Mouse (Mus musculus) lung, postnatal 4 days (tissue): ENCODE data around the gene Wfdc21.
A peak's percentile ranks its signal among the peaks of the same experiment; 100 is the strongest.

Source experiments
- DNase-seq, 2 experiments: peaks; one replicate each; pipeline ENCODE4 v3.0.0; 2021

Gene Wfdc21

DNA sequence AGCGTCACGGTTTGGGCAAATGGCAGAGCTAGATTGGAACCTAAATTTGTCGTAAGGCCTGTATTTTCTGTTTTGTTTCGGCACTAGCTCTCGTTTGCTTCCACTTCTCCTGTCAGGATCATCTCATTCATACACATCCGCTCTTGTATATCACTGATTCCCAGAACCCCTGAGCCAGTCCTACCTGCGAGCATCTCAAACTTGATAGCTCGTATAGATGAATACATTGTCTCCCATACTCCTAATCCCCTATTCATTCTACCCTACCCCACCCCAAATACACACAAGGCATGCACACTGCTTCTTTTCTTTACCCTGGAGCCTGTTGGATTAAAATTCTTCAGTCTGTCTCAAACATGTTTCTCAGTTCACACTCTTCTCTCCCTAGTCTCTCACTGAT lies 7.5 kb downstream of the Wfdc21 start:
- no peak for DNase-seq

DNA sequence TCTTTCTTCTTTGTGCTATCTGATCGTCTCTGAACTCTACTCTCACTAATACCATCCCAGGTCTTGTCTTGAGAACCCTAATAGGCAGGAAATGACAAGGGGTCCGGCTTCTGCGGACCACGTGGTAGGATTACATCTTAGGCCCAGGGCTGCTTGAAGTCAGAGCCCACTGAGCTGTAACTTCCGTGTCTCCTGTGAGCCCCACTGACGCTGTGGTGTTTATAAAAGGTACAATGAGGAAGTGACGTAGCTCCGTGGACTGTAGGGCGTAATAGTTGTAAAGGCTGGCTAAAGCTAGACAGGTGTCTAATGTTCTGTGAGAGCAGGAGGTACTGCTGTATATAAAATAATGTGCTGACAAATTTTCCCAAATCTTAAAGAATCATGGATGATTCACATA lies 20.6 kb downstream of the Wfdc21 start:
- no peak for DNase-seq

DNA sequence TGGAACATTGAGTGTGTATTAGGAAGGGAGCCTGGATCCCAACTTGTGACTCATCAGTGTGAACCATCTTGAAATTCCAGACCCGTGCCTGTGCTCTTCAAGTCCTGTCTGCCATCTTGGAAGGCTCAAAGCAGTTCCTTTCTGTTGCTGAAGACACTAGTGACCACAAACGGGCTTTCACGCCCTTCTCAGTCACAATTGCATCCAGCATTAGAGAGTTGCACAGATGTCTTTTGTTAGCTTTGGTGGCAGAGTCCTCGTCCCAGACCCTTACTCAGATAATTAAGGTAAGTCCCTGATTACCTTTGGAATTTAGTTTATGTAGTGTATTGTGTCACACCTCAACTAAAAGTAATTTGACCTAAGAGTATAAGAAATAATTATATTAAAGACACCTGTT lies 22.2 kb downstream of the Wfdc21 start:
- no peak for DNase-seq

DNA sequence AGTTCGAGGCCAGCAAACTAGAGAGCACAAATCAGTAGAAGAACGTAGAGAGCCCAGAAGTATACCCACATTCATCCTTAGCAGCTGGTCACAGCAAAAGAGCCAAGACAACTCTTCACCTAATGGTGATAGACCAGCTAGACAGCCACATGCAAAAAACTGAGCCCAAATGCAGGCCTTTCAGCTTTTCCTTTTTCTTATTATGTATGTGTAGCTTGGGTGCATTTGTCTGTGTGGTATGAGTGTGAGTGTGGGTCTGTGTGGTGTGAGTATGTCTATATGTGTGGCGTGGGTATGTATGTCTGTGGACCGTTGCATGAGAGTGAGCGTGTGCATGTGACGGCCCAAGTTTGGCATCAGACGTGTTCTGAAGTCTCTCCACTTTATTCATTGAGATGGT lies 24.3 kb downstream of the Wfdc21 start:
- no peak for DNase-seq

DNA sequence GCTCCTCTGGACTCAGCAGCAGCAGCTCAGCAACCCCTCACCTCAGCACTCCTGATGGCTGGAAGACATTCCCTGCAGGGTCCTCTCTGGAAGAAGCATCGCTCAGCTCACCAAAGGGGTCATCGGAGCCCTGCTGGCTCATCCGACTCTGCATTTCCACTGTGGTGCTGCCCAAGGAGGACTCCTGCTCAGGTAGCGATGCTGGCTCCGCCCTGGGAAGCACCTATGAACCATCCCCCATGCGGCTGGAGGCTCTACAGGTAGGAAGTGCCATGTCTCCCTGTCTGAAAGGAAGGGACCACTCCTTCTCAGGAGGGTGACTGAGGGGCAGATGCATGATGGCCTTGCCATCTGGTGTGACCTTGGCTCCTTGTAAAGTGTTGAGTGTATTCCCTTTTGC lies 25.6 kb downstream of the Wfdc21 start:
- no peak for DNase-seq

DNA sequence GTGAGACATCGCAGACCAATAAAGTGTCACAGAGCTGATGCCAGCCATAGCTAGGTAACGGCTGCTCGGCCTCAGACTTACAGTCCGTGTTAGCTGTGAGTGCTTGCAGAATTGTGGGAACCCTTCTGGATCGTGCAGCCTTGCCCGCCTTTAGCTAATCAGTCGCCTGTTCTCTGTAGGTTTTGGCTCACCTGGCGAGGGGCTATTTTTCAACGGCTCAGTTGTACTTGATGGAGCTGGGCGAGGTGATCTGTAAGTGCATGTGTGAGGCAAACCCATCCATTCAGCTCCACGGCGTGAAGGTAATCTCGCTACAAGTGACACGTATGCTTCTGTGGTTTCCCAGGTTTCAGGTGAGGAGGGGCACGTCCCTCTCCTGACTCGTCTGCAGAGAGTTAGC lies 27.0 kb downstream of the Wfdc21 start:
- DNase-seq, result no peak

DNA sequence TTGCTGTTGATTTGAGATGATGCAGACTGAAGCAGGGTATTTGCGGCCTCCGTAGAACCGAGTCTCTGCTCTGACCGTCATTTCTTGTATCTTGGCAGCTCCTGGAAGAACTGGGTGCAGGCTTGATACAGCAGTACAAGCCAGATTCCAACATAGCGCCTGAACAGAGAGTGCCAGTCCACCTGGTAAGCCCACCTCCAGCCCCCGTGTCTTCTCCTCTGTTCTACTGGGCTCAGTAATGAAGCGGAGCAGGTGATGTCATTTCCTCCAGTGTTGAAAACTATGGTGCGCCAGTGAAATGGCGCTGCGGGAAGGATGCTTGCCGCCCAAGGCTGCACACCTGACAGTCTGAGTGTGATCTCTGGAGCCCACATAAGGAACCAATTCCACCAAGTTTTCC lies 27.6 kb downstream of the Wfdc21 start:
- no peak for DNase-seq

DNA sequence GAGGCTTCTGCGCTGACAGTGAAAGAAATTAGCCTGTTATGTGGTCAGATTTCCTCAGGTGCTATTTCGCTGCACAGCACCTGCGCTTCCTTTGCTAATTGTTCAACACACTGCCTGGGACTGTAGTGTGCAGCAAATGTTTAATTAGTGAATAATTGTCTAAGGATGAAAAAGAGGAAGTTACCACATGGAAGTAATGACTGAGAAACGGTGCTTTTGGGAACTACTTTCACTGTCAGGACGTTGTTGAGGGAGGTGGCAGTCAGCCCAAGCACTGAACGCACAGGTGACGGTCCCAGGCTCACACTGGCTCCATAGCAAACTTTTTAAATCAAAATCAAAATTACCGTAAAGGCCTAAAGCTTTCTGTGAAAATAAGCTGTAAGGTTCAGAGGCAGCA lies 30.1 kb downstream of the Wfdc21 start:
- no peak for DNase-seq

DNA sequence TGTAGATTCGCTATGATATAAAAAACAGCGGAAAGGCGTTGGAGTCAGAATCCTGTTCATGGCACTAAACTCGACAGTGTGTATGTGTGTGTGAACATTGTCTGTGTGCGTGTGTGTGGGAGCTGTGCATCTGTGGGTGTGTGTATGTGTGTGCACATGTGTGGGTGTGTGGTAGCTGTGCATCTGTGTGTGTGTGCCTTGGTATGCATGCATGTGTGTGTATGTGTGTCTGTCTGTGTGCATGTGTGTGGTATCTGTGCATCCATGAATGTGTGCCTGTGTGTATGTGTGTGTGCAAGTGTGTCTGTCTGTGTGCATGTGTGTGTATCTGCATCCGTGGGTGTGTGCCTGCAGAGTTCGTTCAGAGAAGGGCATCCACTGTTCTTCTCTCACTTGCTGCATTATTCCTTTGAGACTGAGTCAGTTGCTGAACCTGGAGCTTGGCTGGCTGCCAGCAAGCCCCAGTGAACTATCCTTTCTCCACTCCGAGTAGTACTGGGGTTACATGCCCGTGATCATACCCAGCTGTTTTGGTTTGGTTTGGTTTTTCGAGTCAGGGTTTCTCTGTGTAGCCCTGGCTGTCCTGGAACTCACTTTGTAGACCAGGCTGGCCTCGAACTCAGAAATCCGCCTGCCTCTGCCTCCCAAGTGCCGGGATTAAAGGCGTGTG lies 37.3 kb downstream of the Wfdc21 start:
- DNase-seq, result no peak

DNA sequence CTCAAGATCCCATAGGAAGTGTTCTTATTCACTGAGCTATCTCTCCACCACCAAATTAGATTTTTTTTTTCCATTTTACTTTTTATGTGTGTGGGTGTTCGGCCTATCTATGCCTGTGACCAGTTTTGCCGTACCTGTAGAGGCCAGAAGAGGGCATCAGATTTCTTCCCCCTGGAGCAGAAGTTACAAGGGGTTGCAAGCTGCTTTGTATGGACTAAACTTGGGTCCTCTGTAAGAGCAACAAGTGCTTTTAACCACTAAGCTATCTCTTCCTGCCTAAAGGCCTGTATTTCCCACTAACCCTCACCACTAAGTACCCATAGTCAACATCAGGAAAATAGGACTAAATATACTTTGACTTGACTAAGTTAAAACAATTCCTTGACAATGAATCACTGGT lies 37.9 kb downstream of the Wfdc21 start:
- DNase-seq, result peak in 1 of 2 experiments; percentile 39

DNA sequence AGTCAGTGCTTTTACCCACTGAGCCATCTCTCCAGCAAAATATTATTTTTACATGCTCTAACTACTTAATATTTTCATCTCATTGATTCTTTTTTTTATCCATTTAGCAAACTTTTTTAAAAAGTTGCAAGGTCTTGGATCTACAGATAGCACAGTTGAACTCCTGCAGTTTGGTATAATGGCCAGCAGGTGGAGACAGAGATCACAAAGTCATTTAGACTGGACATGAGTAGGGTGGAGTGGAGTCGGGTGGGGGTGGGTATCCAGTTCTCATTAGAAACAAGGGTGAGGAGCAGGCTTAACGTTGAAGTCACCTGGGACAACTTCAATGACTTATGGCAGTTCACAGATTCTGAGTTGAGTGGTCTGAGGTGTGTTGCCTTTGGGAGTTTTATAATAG lies 38.6 kb downstream of the Wfdc21 start:
- peak in 1 of 2 experiments; percentile 72 for DNase-seq

DNA sequence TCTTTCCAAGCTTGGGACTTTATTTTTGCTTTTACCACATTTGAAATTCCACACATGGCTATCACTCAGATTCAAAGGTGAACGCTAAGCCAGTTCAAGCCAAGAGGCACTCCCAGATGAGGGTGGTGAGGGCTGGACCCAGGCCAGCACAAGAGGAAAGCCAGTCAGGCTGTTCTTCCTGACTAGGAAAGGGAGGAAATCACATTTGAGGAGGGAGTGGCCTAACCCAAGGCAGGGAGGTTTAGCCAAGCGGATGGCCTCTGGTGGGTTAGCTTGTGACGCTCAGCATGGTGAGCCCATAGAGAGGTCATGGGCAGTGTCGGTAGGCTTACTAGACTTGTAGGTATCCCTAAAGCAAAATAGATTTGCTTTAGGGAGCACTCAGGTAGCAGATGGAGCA lies 40.1 kb downstream of the Wfdc21 start:
- peak; percentile 60 to 77 for DNase-seq

DNA sequence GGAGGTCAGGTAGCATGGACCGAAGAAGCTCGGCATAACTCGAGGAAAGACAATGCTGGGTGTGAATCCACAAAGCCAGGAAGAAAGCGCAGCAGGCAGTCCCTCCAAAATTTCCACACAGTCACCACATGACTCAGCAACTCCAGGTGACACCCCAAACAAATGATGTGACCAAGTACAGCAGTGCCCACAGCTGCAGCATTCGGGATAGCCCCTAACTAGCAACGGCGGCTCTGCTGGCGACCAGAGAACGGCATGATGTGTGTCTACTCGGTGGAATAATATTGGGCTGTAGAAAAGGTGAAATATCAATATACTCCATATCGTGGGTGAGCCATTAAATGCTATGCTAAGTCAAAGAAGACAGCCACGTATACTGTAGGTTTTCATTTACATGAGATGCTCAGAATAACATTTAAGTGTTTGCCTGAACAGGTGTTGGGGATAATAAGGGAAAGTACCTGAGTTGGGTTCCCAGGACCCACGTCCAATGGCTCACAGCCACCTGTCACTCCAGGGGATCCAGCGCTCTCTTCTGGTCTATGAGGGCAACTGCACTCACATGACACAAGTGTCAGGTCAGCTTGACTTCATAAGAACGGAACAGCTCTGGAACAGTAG lies 40.8 kb downstream of the Wfdc21 start:
- no peak for DNase-seq

DNA sequence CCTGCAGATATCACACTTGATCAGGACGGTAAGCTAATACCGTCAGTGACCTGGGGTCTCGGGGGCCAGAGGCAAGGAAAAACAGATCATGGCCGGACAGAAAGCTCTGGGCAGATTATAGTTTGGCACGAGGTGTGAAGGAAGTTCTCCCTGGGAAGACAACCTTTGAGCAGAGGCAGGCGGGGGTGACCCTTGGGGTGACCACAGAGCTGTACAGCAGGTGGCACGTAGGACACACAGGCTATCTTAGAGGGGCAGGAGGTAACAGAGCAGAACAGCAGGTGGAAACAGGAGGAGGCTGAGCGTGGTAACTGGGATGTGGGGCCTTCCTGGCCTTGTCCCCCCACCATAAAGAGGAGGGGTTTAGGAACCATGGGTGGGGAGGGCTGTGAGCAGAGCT lies 41.6 kb downstream of the Wfdc21 start:
- no peak for DNase-seq

DNA sequence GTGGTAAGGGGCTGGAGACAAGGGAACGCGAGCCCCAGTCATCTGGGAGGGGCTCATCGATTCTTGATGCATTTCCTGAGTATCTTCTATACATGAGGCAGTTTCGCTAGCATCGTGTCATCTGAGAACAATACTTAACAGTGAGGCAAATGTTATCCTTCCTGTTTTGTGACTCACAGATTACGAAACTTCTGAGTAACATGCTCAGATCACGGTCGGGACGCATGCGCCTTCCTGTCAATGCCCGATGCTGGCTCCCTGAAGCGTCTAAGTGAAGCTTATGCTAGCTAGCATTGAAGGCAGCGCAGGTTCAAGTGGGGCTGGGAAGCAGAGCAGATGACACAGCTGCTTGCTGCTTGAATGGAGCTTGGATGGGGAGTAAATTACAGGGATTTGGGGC lies 42.5 kb downstream of the Wfdc21 start:
- DNase-seq, result peak; percentile 66 to 70

DNA sequence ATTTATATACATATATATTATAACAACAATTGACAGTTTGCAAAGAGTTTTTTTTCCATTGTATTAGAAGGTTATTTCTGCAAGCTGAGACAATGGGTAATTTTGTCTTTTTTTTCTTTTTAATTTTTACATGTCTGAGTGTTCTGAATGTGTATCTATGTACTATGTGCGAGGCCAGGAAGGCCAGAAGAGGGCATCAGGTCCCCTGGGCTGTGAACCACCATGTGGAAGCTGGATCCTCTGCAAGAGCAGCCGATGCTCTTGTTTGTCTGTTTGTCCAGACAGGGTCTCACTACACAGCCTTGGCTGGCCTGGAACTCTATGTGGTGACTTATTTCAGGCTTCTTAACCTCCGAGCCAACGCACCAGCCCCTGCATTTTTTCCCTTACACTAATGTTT lies 44.4 kb downstream of the Wfdc21 start:
- no peak for DNase-seq

DNA sequence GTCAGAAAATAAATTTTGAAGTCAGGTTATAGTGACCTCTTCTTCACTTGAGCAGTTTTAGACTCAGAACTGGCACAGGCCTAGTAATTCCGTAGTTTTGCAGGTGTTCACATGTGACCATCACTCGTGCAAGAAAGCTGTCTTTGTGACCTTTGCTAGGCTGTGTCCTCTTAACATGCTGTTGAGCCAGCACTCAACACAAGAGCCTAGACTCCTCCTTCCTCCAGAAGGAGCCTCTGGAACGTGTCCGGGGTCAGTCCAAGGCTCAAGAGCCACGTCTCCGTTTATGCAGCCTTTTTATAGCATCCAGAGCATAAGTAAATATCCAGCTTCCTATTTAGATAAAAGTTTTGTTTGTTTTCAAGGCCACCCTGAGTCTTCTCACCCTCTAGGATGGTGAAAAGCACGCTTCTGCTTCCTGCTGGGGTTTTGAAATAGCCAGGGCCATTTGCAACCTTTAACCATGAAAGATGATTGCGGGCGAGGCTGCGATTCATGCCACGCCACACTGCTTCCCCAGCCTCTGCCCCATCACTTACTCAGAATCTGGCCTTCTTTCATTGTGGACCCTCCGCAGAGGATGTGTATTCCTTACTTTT lies 45.7 kb downstream of the Wfdc21 start:
- no peak for DNase-seq

DNA sequence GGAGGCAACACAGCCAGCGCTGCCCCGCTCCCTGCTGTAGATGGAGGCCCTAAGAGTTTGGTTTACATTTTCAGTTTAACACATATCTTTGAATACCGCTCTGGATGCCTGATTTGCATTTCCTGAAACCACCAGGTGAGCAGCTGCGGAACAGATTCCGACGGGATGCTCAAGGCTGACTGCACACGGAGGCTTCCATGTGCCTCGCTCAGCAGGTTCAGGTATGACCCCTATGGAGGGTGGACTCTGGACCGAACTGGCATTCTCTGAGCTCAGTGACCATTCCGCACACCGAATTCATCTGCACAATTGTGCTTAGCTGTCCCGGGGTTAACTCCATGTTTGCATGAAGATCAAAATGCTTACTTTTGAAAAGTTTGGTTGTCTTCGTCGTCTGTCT lies 46.5 kb downstream of the Wfdc21 start:
- DNase-seq, result no peak

DNA sequence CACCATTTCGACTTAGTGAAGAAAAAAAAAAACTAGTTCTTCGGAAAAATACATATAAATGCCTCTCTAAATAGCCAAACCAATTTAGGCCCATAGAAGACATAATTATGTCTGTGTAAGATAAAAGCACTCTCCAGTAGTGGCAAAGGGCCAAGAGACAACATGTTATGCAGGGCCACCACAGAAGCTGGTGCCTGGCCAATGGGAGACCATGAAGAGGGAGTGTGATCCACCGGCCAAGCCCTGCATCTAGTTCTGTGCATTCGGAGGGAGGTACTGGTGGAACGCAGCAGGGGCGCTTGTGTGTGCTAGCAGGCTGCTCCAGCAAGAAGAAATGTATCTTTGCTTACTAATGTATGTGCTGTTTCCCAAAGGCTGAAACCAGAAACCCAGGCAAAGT lies 49.4 kb downstream of the Wfdc21 start:
- no peak for DNase-seq

DNA sequence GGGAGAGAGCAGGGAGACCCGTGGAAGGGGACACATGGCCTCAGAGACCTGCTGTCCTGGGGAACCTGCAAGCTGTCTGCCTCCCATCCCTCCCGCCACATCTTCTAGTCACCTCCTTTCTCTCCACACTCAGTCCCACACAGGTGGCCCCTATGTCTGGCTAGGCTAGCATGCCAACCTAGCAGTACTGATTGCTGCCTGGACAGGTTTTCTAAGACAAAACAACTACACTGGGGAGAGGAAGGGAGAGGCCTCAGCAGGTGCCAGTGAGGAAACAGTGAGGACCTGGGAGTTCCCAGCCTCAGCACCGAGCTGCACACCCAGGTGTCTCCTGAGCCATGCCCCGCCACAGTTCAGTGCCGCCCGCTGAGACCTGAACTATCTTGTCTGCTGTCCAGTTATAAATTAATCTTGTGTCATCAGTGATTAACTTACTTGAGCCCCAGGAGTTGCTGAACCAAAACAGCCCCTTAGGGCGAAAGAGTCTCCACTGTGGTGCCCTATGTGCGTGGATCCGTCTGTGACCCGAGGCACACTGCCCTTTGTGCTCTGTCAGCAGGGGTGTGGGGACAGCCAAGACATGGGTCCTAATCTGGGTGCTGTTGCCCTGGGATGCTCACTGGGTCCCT lies 50.4 kb downstream of the Wfdc21 start:
- DNase-seq, result no peak

DNA sequence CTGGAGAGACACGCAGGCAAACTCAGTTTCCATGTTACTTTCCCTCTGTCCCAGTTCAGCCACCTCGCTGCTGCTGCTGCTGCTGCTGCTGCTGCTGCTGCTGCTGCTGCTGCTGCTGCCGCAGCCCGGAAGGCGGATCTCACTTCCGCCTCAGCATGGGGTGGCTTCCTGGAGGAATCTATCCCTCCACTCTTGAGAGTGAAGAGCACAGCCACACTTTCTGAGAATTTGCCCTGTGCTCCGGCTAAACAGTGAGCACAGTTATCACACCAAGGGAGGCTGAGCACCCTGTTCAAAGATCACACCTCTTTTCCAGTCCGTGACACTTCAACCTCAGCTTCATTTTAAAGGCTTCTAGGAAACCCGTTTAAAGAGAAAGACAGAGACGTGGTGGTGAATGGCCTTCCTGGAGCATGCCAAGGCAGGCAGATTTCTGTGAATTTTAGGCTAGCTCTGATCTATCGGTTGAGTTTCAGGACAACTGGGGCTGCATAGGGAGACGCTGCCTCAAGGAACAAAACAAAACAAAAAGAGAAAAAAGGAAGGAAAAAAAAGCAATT lies 53.2 kb downstream of the Wfdc21 start:
- no peak for DNase-seq

DNA sequence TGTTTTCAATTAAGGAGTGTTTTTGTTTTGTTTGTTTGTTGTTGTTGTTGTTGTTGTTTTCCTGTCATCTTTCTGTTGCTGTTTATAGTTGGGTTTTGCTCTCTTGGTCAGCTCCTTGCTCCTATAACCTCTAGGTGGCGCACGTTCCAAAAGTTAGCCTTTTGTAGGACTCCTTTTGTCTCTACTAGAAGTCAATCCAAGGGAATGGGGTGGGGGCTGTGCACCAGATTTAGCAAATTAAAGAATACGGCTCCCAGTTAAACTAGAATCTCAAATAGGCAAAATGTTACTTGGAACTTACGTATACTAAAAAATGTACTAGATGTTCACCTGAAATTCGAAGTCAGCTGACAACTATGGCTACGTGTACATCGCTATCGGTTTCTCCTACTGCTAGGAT lies 55.4 kb downstream of the Wfdc21 start:
- peak in 1 of 2 experiments; percentile 26 for DNase-seq
